Mouse (Mus musculus) MEL (cell line): Measurements from ENCODE around the gene Tsc2. TPM values are rescaled to one million over a fixed set of nuclear protein-coding genes. Genes with fewer than 3 reads are reported as not detected.

ENCODE experiments used
- DNase-seq: peaks from one replicate; pipeline ENCODE4 v3.0.0; 2011; ENCODE audit warnings: low read depth, low spot score
- H3K27ac ChIP-seq: 2 replicates; pipeline ENCODE4 v1.5.1; 2012; ENCODE audit warnings: low read depth, mild to moderate bottlenecking, control low read depth, low read length, moderate library complexity; ENCODE audit not compliant: control insufficient read depth
- H3K27me3 ChIP-seq, 2 experiments: fragments of 150-350 bp in 1 of 2; sonication (generic) in 1 of 2; 2 replicates each; pipeline ENCODE4 v1.6.1; 2012; ENCODE audit warnings: low read length in 2 of 2, mild to moderate bottlenecking in 2 of 2, improper control_type of control experiment in 1 of 2, moderate library complexity in 1 of 2; ENCODE audit not compliant: insufficient read depth in 2 of 2, control insufficient read depth in 1 of 2
- H3K36me3 ChIP-seq, 2 experiments: 2 replicates each; pipeline ENCODE4 v1.6.1; 2012 to 2014; ENCODE audit warnings: low read length in 2 of 2, improper control_type of control experiment in 1 of 2, inconsistent platforms in 1 of 2, mild to moderate bottlenecking in 1 of 2; ENCODE audit not compliant: insufficient read depth in 2 of 2, control insufficient read depth in 1 of 2
- H3K4me1 ChIP-seq, 2 experiments: fragments of 150-350 bp in 1 of 2; sonication (generic) in 1 of 2; 2 replicates each; pipeline ENCODE4 v1.6.1; 2012; ENCODE audit warnings: low read length in 2 of 2, improper control_type of control experiment in 1 of 2, mild to moderate bottlenecking in 1 of 2; ENCODE audit not compliant: insufficient read depth in 2 of 2, control insufficient read depth in 1 of 2
- H3K4me3 ChIP-seq, 2 experiments: fragments of 150-350 bp in 1 of 2; sonication (generic) in 1 of 2; 2 replicates each; pipeline ENCODE4 v1.5.1; 2012; ENCODE audit warnings: low read depth in 2 of 2, low read length in 2 of 2, mild to moderate bottlenecking in 2 of 2, moderate library complexity in 2 of 2, control low read depth in 1 of 2, improper control_type of control experiment in 1 of 2; ENCODE audit not compliant: control insufficient read depth in 1 of 2, insufficient read depth in 1 of 2
- H3K79me2 ChIP-seq: 2 replicates; pipeline ENCODE4 v1.6.1; 2012; ENCODE audit warnings: mild to moderate bottlenecking, low read length, moderate library complexity; ENCODE audit not compliant: control insufficient read depth, poor library complexity, insufficient read depth
- H3K9ac ChIP-seq: 2 replicates; pipeline ENCODE4 v1.6.1; 2012; ENCODE audit warnings: low read depth, mild to moderate bottlenecking, control low read depth, low read length, moderate library complexity; ENCODE audit not compliant: control insufficient read depth, poor library complexity, severe bottlenecking
- H3K9me3 ChIP-seq: fragments of 150-350 bp; sonication (generic); replicated peaks from 2 replicates; pipeline ENCODE4 v1.6.1; 2012; ENCODE audit warnings: mild to moderate bottlenecking, low read length, improper control_type of control experiment, moderate library complexity; ENCODE audit not compliant: insufficient read depth
- CHD1 ChIP-seq: IDR thresholded peaks from 2 replicates; pipeline ENCODE4 v1.6.1; 2012; ENCODE audit warnings: low read depth, mild to moderate bottlenecking, inconsistent platforms, low read length, improper control_type of control experiment
- CHD2 ChIP-seq: IDR thresholded peaks from 2 replicates; pipeline ENCODE4 v1.6.1; 2011; ENCODE audit warnings: low read length, improper control_type of control experiment
- CTCF ChIP-seq, 3 experiments: IDR thresholded peaks in 2 of 3; conservative IDR thresholded peaks in 1 of 3; 2 replicates each; pipeline ENCODE4 v1.5.1; 2011 to 2012; ENCODE audit warnings: low read length in 3 of 3, low read depth in 2 of 3, mild to moderate bottlenecking in 2 of 3, improper control_type of control experiment in 1 of 3, inconsistent platforms in 1 of 3, mixed read lengths in 1 of 3, moderate library complexity in 1 of 3; ENCODE audit not compliant: control insufficient read depth in 1 of 3, insufficient read depth in 1 of 3, poor library complexity in 1 of 3, severe bottlenecking in 1 of 3
- E2F4 ChIP-seq: IDR thresholded peaks from 2 replicates; pipeline ENCODE4 v1.6.1; 2011; ENCODE audit warnings: low read depth, low read length, improper control_type of control experiment, borderline replicate concordance
- ELF1 ChIP-seq: IDR thresholded peaks from 2 replicates; pipeline ENCODE4 v1.6.1; 2014; ENCODE audit warnings: low read depth, mild to moderate bottlenecking, inconsistent platforms, low read length, improper control_type of control experiment, moderate library complexity
- EP300 ChIP-seq, 2 experiments: IDR thresholded peaks; 2 replicates each; pipeline ENCODE4 v1.6.1; 2011; ENCODE audit warnings: improper control_type of control experiment in 2 of 2, low read length in 2 of 2, low read depth in 1 of 2, mild to moderate bottlenecking in 1 of 2
- GABPA ChIP-seq: IDR thresholded peaks from 2 replicates; pipeline ENCODE4 v1.6.1; 2012; ENCODE audit warnings: low read depth, mild to moderate bottlenecking, inconsistent platforms, low read length, improper control_type of control experiment, moderate library complexity
- MAZ ChIP-seq: IDR thresholded peaks from 2 replicates; pipeline ENCODE4 v1.6.1; 2012; ENCODE audit warnings: low read depth, mild to moderate bottlenecking, inconsistent platforms, low read length, improper control_type of control experiment
- MEF2A ChIP-seq: IDR thresholded peaks from 2 replicates; pipeline ENCODE4 v1.6.1; 2014; ENCODE audit warnings: low read depth, mild to moderate bottlenecking, inconsistent platforms, low read length, improper control_type of control experiment; ENCODE audit not compliant: poor library complexity, insufficient replicate concordance, severe bottlenecking; ENCODE audit errors: extremely low read depth
- MYB ChIP-seq: IDR thresholded peaks from 2 replicates; pipeline ENCODE4 v1.6.1; 2011; ENCODE audit warnings: mild to moderate bottlenecking, low read depth, low read length, improper control_type of control experiment
- NRF1 ChIP-seq: IDR thresholded peaks from 2 replicates; pipeline ENCODE4 v1.6.1; 2014; ENCODE audit warnings: low read depth, mild to moderate bottlenecking, inconsistent platforms, low read length, improper control_type of control experiment, moderate library complexity; ENCODE audit not compliant: poor library complexity, insufficient read depth, severe bottlenecking
- POLR2A ChIP-seq, 2 experiments: IDR thresholded peaks; 2 replicates each; pipeline ENCODE4 v1.6.1; 2011 to 2012; ENCODE audit warnings: low read length in 2 of 2, mild to moderate bottlenecking in 2 of 2, control low read depth in 1 of 2, improper control_type of control experiment in 1 of 2, low read depth in 1 of 2, moderate library complexity in 1 of 2; ENCODE audit not compliant: control insufficient read depth in 1 of 2, insufficient read depth in 1 of 2, poor library complexity in 1 of 2
- POLR2AphosphoS5 ChIP-seq: IDR thresholded peaks from 2 replicates; pipeline ENCODE4 v1.6.1; 2012; ENCODE audit warnings: low read depth, borderline replicate concordance, mild to moderate bottlenecking, inconsistent platforms, low read length, moderate library complexity, mixed read lengths
- RAD21 ChIP-seq: IDR thresholded peaks from 2 replicates; pipeline ENCODE4 v1.6.1; 2011; ENCODE audit warnings: mild to moderate bottlenecking, low read depth, low read length, improper control_type of control experiment
- SMC3 ChIP-seq: IDR thresholded peaks from 2 replicates; pipeline ENCODE4 v1.6.1; 2011; ENCODE audit warnings: low read depth, low read length, improper control_type of control experiment
- TAL1 ChIP-seq: IDR thresholded peaks from 2 replicates; pipeline ENCODE4 v1.6.1; 2012; ENCODE audit warnings: mild to moderate bottlenecking, inconsistent platforms, low read length, moderate library complexity, mixed read lengths
- UBTF ChIP-seq: IDR thresholded peaks from 2 replicates; pipeline ENCODE4 v1.6.1; 2012; ENCODE audit warnings: low read depth, mild to moderate bottlenecking, inconsistent platforms, low read length, improper control_type of control experiment, moderate library complexity, borderline replicate concordance; ENCODE audit not compliant: insufficient read depth
- USF1 ChIP-seq: IDR thresholded peaks from 2 replicates; pipeline ENCODE4 v1.6.1; 2014; ENCODE audit warnings: low read depth, mild to moderate bottlenecking, inconsistent platforms, low read length, improper control_type of control experiment, moderate library complexity
- USF2 ChIP-seq, 2 experiments: IDR thresholded peaks; 2 replicates each; pipeline ENCODE4 v1.6.1; 2011 to 2012; ENCODE audit warnings: improper control_type of control experiment in 2 of 2, low read length in 2 of 2, borderline replicate concordance in 1 of 2, inconsistent platforms in 1 of 2, low read depth in 1 of 2, mild to moderate bottlenecking in 1 of 2; ENCODE audit not compliant: insufficient read depth in 1 of 2
- ZC3H11A ChIP-seq: IDR thresholded peaks from 2 replicates; pipeline ENCODE4 v1.6.1; 2012; ENCODE audit warnings: low read depth, mild to moderate bottlenecking, inconsistent platforms, low read length, improper control_type of control experiment
- ZNF384 ChIP-seq: IDR thresholded peaks from 2 replicates; pipeline ENCODE4 v1.6.1; 2012; ENCODE audit warnings: low read depth, mild to moderate bottlenecking, inconsistent platforms, low read length, improper control_type of control experiment
- polyA plus RNA-seq, 2 experiments: library from polyadenylated mRNA; stranded (reverse) in 1 of 2; unstranded in 1 of 2; fragments of >175 nt in 1 of 2; fragments of >200 nt in 1 of 2; gene quantifications; 2 replicates each; pipeline versions ENCODE4 v1.2.1 to v1.2.4; 2012; ENCODE audit warnings: low replicate concordance in 2 of 2, low read depth in 1 of 2; ENCODE audit not compliant: insufficient read length in 2 of 2, insufficient read depth in 1 of 2, missing spikeins in 1 of 2
- total RNA-seq: library from RNA; depleted of rRNA; stranded (reverse); fragments of 300-350 nt; gene quantifications from 2 replicates; pipeline ENCODE4 v1.2.3, GENCODE M21; 2012

Tsc2 gene
- total and polyA plus RNA-seq, 3 experiments, result 48.8 to 99.2 TPM; not detected in 1

- no peak overlapping the region for H3K4me3 ChIP-seq
- no peaks in the 10 kb centered on the region for H3K79me2 ChIP-seq
- DNase-seq, result no peak
- no peaks in the 10 kb centered on the region for H3K27me3 ChIP-seq
- H3K27ac ChIP-seq, result no peak overlapping the region
- H3K36me3 ChIP-seq, result no peaks in the 10 kb centered on the region
- H3K9ac ChIP-seq, result no peak overlapping the region
- peaks cover 0 to 4% of the 10 kb centered on the region in 2 experiments; a peak in 1 of 4 replicates for H3K4me1 ChIP-seq
- TF ChIP-seq ZC3H11A, result no peak
- no peak for TF ChIP-seq CHD1
- TF ChIP-seq USF1, result no peak
- no peak for TF ChIP-seq USF2 (IDR thresholded peaks at IDR 0.05; ENCODE audit: borderline replicate concordance in 1 of 2, insufficient read depth in 1 of 2, low read depth in 1 of 2, low read length in 2 of 2)
- no peak for TF ChIP-seq MAZ
- TF ChIP-seq RAD21, result no peak
- no peak for TF ChIP-seq TAL1
- TF ChIP-seq EP300 (IDR thresholded peaks at IDR 0.05; ENCODE audit: low read depth in 1 of 2, low read length in 2 of 2), result no peak
- no peak for TF ChIP-seq MYB
- no peaks in the 10 kb centered on the region for H3K9me3 ChIP-seq
These were observed 8.2 kb upstream of the Tsc2 start for GRCm38 (mm10) chr17:24640581-24640980.

DNA sequence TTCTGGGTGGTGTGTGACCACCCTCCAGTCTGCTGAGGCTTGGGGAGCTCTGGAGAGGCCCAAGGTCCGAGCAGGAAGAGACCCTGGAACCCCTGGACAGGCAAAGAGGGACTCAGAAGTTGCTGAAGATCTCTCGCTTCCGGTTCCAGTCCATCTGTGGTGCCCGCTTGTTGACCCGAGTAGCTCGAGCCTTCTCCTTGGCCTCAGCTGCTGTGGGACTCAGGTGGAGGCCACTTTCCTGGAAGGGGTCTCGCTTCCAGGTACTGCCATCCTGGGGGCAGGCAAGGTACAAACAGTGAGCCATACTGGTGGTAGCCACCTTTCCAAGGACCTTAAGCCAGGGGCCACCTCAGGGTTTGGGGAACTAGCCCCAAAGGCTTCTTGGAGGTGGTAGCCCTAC lies 7.7 kb upstream of the Tsc2 start:
- Histone ChIP-seq H3K27ac (no peak overlapping the region), H3K79me2 (no peaks in the 10 kb centered on the region), H3K9ac (no peak overlapping the region), H3K27me3 (no peaks in the 10 kb centered on the region), H3K4me1 (peaks cover 2 to 4% of the 10 kb centered on the region in 2 experiments; a peak in 2 of 4 replicates), H3K9me3 (no peaks in the 10 kb centered on the region), H3K36me3 (no peaks in the 10 kb centered on the region), H3K4me3 (no peak overlapping the region)
- TF ChIP-seq ELF1 (no peak), E2F4 (no peak), POLR2A (IDR thresholded peaks at IDR 0.05; ENCODE audit: control insufficient read depth in 1 of 2, insufficient read depth in 1 of 2, low read depth in 1 of 2, low read length in 2 of 2, poor library complexity in 1 of 2) (no peak), MEF2A (no peak), UBTF (no peak), POLR2AphosphoS5 (no peak), EP300 (IDR thresholded peaks at IDR 0.05; ENCODE audit: low read depth in 1 of 2, low read length in 2 of 2) (no peak), CTCF (IDR thresholded peaks at IDR 0.05 in 2 of 3, conservative IDR thresholded peaks at IDR 0.05 in 1 of 3; ENCODE audit: control insufficient read depth in 1 of 3, insufficient read depth in 1 of 3, low read depth in 2 of 3, low read length in 3 of 3, poor library complexity in 1 of 3, severe bottlenecking in 1 of 3) (no peak), GABPA (no peak), SMC3 (no peak), CHD1 (no peak), CHD2 (no peak), NRF1 (no peak), ZNF384 (no peak), RAD21 (no peak)
- DNase-seq, result no peak
